Mouse (Mus musculus) cerebellum, adult 2 months (tissue): ENCODE results near the gene Spsb1. TPM values are rescaled to one million over a fixed set of nuclear protein-coding genes. Genes with fewer than 3 reads are reported as not detected.

Experiments used
- DNase-seq, 2 experiments: peaks; one replicate each; pipeline ENCODE4 v3.0.0; 2021
- H3K27ac ChIP-seq: fragments of 200-500 bp; 2 replicates; pipeline ENCODE4 v1.5.1; 2012; ENCODE audit warnings: low read length, control low read depth, inconsistent platforms; ENCODE audit not compliant: insufficient read depth
- H3K27me3 ChIP-seq: fragments of 200-500 bp; 2 replicates; pipeline ENCODE4 v1.6.1; 2012; ENCODE audit warnings: inconsistent platforms, mild to moderate bottlenecking, low read length, moderate library complexity; ENCODE audit not compliant: control insufficient read depth, insufficient read depth
- H3K4me1 ChIP-seq: fragments of 200-500 bp; 2 replicates; pipeline ENCODE4 v1.6.1; 2011; ENCODE audit warnings: low read length; ENCODE audit not compliant: control insufficient read depth, insufficient read depth
- H3K4me3 ChIP-seq: fragments of 200-500 bp; replicated peaks from 2 replicates; pipeline ENCODE3; 2011; ENCODE audit warnings: mild to moderate bottlenecking, low read depth, low read length, control low read depth; ENCODE audit not compliant: insufficient read depth
- CTCF ChIP-seq: fragments of 200-500 bp; IDR thresholded peaks from 2 replicates; pipeline ENCODE4 v1.5.1; 2011; ENCODE audit warnings: low read depth, mild to moderate bottlenecking, control low read depth, low read length, moderate library complexity, borderline replicate concordance; ENCODE audit not compliant: insufficient read depth
- POLR2A ChIP-seq: fragments of 200-500 bp; IDR thresholded peaks from 2 replicates; pipeline ENCODE4 v1.6.1; 2011; ENCODE audit warnings: low read length, control low read depth, borderline replicate concordance; ENCODE audit not compliant: insufficient read depth
- whole genome bisulfite sequencing: fragments of 180-500 bp; shearing (Covaris S2); methylation state at CpG from one replicate; pipeline ENCODE4 v1.1.7; 2018; 5-methylcytosine and 5-hydroxymethylcytosine counted together
- polyA plus RNA-seq: library from polyadenylated mRNA; depleted of rRNA; stranded (reverse); fragments of >200 nt; gene quantifications from 2 replicates; pipeline ENCODE4 v1.2.3, GENCODE M21; 2012

The Spsb1 gene
- polyA plus RNA-seq, 1 experiment = 25.3 TPM

DNA sequence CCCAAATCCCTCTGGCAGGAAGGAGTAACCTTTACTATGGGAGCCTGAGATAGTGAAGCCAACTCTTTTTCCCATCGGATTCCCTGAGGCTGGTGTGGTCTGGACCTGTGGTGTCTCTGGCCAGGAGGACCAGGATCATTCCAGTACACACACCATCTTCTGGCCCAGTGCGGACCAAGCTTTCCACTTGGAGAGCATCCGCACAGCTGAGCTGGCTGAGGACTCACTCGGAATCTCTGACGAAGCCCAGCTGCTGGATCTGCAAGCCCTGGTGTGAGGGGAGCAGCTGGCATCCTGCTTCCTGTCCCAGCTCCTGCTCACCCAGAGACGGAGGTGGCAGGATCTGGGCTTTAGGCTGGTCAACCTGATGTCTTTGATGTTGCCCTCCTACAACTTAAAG is 78.1 kb downstream of the Spsb1 start:
- TF ChIP-seq CTCF = no peak
- no peak for TF ChIP-seq POLR2A
- H3K4me1 ChIP-seq = peaks cover 25% of the 10 kb centered on the region
- 60% methylated on average over 6 of the region's 6 CpGs for WGBS
- no peak overlapping the region for H3K27ac ChIP-seq
- DNase-seq = no peak
- no peaks in the 10 kb centered on the region for H3K27me3 ChIP-seq
- no peak overlapping the region for H3K4me3 ChIP-seq

DNA sequence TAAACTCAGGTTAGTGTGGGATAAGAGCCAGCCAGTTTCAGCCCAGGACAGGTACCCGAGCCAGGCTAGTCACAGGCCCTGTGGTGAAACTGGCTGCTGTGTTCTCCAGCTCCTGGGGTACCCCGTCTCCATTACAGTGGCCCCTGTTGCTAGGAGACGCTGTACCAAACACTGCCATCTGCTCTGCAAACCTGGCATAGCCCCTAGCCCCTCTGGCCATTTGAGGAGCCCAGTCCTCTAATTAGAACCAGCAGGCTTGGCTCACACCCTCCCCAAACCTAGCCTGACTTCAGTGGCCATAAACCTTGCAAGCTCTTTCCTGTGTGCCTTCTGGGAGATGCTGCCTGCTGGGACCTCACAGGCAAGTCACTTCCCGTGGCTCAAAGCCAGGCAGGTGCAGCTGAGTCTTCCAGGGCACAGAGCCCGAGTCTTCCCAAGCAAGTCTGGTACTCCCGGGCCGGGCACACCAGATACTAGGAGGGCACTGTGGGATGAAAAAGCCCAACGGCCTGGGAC is 78.8 kb downstream of the Spsb1 start:
- WGBS = 7% methylated on average over 8 of the region's 8 CpGs
- Histone ChIP-seq H3K4me3 (no peak overlapping the region), H3K27ac (no peak overlapping the region), H3K27me3 (no peaks in the 10 kb centered on the region), H3K4me1 (peaks cover 25% of the 10 kb centered on the region)
- peak; percentile 76 to 82 for DNase-seq
- TF ChIP-seq POLR2A = no peak
- TF ChIP-seq CTCF = no peak

DNA sequence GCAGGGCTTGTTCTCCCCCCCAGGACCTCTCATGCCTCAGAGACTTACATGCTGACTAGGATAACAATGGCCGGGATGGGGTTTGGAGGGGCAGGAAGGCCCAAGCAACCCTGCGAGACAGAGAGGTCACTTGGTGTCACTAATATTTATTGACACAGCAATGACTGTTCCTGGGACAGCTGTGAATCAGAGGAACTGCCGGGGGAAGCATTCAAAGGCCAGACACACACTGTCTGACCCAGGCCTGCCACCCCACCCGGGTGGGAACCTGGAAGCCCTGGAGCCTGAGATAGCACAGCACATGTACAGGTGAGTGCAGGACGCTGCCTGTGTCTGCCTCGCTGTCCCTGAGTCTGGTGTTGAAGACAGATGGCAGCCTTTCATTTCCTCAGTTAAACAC is 79.5 kb downstream of the Spsb1 start:
- no peak overlapping the region for H3K4me3 ChIP-seq
- H3K27me3 ChIP-seq = no peaks in the 10 kb centered on the region
- no peak for DNase-seq
- WGBS = 62% methylated on average over 6 of the region's 6 CpGs
- H3K4me1 ChIP-seq = peaks cover 25% of the 10 kb centered on the region
- TF ChIP-seq POLR2A (no peak), CTCF (no peak)
- H3K27ac ChIP-seq = no peak overlapping the region

DNA sequence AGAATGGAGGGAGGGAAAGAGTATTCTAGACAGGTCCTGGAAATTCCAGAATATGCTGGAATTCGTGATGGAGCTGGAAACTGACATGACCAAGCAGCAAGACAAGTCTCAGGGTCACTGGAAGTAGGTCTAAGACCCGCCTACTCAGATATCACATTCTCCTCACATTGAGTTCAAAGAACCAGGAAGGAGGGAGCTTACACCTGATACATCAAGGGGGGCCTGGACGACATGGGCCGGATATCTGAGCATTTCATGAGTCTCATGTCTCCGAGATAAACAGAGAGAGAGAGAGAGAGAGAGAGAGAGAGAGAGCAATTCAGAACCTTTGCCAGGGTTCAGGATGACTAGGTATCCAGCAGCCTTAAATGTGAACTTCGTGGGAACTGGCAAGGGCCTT is 82.6 kb downstream of the Spsb1 start:
- no peak for DNase-seq
- H3K27ac ChIP-seq = no peak overlapping the region
- TF ChIP-seq CTCF = no peak
- TF ChIP-seq POLR2A = no peak
- H3K27me3 ChIP-seq = no peaks in the 10 kb centered on the region
- H3K4me1 ChIP-seq = peaks cover 21% of the 10 kb centered on the region
- H3K4me3 ChIP-seq = no peak overlapping the region
- 89% methylated on average over 6 of the region's 6 CpGs for WGBS

DNA sequence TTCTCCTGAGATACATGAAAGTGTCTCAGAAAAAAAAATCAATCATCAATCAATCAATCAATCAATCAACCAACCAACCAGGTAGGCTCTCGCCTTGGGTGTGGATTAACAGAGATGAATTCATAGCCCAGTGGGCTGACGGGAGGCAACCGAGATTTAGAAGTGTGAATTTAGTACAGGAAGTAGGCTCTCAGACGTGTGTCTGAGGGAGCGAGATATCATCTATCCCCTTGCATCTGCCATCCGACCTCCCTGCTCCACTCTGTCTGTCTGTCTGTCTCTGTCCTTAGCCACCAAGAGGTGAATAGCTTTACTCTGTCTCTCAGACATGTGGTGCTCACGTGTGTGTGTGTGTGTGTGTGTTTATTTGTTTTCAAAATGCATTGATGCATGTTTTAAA is 83.3 kb downstream of the Spsb1 start:
- no peak for DNase-seq
- no peaks in the 10 kb centered on the region for H3K27me3 ChIP-seq
- TF ChIP-seq CTCF (no peak), POLR2A (no peak)
- no peak overlapping the region for H3K27ac ChIP-seq
- peaks cover 15% of the 10 kb centered on the region for H3K4me1 ChIP-seq
- no peak overlapping the region for H3K4me3 ChIP-seq
- WGBS = 91% methylated on average over 7 of the region's 7 CpGs

- H3K27ac ChIP-seq = no peak overlapping the region
- H3K27me3 ChIP-seq = no peaks in the 10 kb centered on the region
- WGBS = 92% methylated on average over 11 of the region's 11 CpGs
- no peak overlapping the region for H3K4me3 ChIP-seq
- TF ChIP-seq CTCF = no peak
- TF ChIP-seq POLR2A = no peak
- H3K4me1 ChIP-seq = peaks cover 10% of the 10 kb centered on the region
- DNase-seq = no peak
Observed at GRCm38 (mm10) chr4:149871014-149871413, 83.8 kb downstream of the Spsb1 start.

- no peak for DNase-seq
- Histone ChIP-seq H3K27me3 (no peaks in the 10 kb centered on the region), H3K4me3 (no peak overlapping the region), H3K4me1 (peaks cover 4% of the 10 kb centered on the region), H3K27ac (no peak overlapping the region)
- TF ChIP-seq POLR2A (no peak), CTCF (peak; percentile 16; the same call in 1 of the 2 replicates)
Observed at GRCm38 (mm10) chr4:149870412-149870811, 84.4 kb downstream of the Spsb1 start.

DNA sequence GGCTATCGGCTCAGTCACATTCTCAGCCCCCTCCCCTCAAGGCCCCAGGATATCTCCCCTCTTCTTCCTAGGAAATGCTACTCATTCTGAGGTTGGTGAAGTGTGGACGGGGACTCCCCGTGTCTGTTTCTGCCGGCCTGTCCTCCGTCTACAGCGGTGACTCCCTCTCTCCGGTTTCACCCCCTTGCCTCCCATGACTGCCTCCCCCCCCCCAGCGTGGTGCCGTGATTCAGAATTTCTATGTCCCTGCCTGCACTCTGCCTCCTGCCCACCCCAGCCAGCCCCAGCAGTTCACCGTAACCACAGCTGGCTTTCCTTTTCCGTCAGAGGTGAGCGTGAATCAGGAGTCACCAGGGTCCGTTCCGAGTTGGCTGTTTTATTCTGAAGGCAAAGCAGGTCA is 86.1 kb downstream of the Spsb1 start:
- TF ChIP-seq POLR2A (no peak), CTCF (no peak)
- Histone ChIP-seq H3K4me1 (no peaks in the 10 kb centered on the region), H3K27ac (no peak overlapping the region), H3K4me3 (no peak overlapping the region), H3K27me3 (no peaks in the 10 kb centered on the region)
- no peak for DNase-seq
- WGBS = 85% methylated on average over 14 of the region's 14 CpGs
